Mouse (Mus musculus) heart, adult 2 months (tissue): ENCODE measurements around the gene Fhod1. TPM values are rescaled to one million over a fixed set of nuclear protein-coding genes. Genes with fewer than 3 reads are reported as not detected.
A peak's percentile ranks its signal among the peaks of the same experiment; 100 is the strongest.

Experiments used
- DNase-seq, 2 experiments: peaks; one replicate each; pipeline ENCODE4 v3.0.0; 2021
- H3K27ac ChIP-seq: fragments of 200-600 bp; 2 replicates; pipeline ENCODE4 v1.8.1; 2022
- H3K27me3 ChIP-seq: fragments of 200-500 bp; 2 replicates; pipeline ENCODE4 v1.6.1; 2012; ENCODE audit warnings: mild to moderate bottlenecking, low read length, inconsistent platforms, mixed read lengths; ENCODE audit not compliant: control insufficient read depth, insufficient read depth
- H3K36me3 ChIP-seq: fragments of 200-500 bp; 2 replicates; pipeline ENCODE4 v1.6.1; 2012; ENCODE audit warnings: low read length, inconsistent platforms; ENCODE audit not compliant: control insufficient read depth, insufficient read depth
- H3K4me1 ChIP-seq: fragments of 200-500 bp; 2 replicates; pipeline ENCODE4 v1.6.1; 2011; ENCODE audit warnings: low read length; ENCODE audit not compliant: control insufficient read depth, insufficient read depth
- H3K4me3 ChIP-seq: fragments of 200-600 bp; 2 replicates; pipeline ENCODE4 v1.8.1; 2022
- H3K79me2 ChIP-seq: fragments of 200-500 bp; replicated peaks from 2 replicates; pipeline ENCODE4 v1.6.1; 2012; ENCODE audit warnings: mild to moderate bottlenecking, inconsistent platforms, low read length, moderate library complexity, mixed read lengths; ENCODE audit not compliant: control insufficient read depth, insufficient read depth
- H3K9ac ChIP-seq: fragments of 200-500 bp; 2 replicates; pipeline ENCODE4 v1.6.1; 2012; ENCODE audit warnings: low read depth, mild to moderate bottlenecking, control low read depth, inconsistent platforms, low read length, mixed read lengths
- CTCF ChIP-seq: fragments of 200-600 bp; IDR thresholded peaks from 2 replicates; pipeline ENCODE4 v1.8.1; 2022; ENCODE audit warnings: antibody characterized with exemption, mild to moderate bottlenecking, moderate library complexity
- EP300 ChIP-seq: fragments of 200-500 bp; IDR thresholded peaks from 2 replicates; pipeline ENCODE4 v1.6.1; 2011; ENCODE audit warnings: low read depth, low read length, control low read depth; ENCODE audit not compliant: insufficient read depth
- POLR2A ChIP-seq: fragments of 200-500 bp; IDR thresholded peaks from 2 replicates; pipeline ENCODE4 v1.6.1; 2011; ENCODE audit warnings: mild to moderate bottlenecking, low read depth, low read length, control low read depth; ENCODE audit not compliant: insufficient read depth
- WGBS: fragments of 180-500 bp; shearing (Covaris S2); methylation state at CpG from one replicate; pipeline ENCODE4 v1.1.7; 2018; 5-methylcytosine and 5-hydroxymethylcytosine counted together
- intact Hi-C: fragments of 180-260 bp; cut with DNase I; formaldehyde crosslinking; loops from one replicate; pipeline ENCODE4 v1.15.1; 2025
- polyA plus RNA-seq: library from polyadenylated mRNA; depleted of rRNA; stranded (reverse); fragments of >200 nt; gene quantifications from 2 replicates; pipeline ENCODE4 v1.2.3, GENCODE M21; 2012
- total RNA-seq, 2 experiments: library from RNA; stranded (reverse); gene quantifications; 2 replicates each; pipeline ENCODE4 v1.2.3; 2021

Fhod1 gene
- total and polyA plus RNA-seq, 3 experiments = 4.4 to 14.2 (median 6.9) TPM

DNA sequence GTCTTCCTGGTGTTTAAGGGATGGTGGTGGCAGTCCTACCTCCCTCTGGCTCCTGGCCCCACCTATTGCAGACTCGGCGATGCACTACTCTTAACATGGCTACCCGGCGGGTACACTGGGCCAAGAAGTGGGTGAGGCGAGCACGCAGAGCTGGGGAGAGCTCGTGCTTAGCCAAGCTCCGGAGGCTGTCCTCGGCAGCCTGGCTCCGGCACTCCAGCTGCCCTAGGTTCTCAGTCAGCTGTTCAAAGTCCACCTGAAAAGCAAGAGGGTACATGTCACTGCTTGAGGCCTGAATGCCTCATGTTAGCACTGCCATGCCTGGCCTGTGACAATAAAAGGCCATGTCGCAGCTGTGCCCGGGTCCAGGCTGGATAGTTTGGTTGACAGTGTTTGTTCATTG, 17.4 kb downstream of the Fhod1 start:
- H3K4me1 ChIP-seq = peaks cover 8% of the 10 kb centered on the region
- H3K4me3 ChIP-seq = no peak overlapping the region
- H3K27ac ChIP-seq = no peak overlapping the region
- no peaks in the 10 kb centered on the region for H3K79me2 ChIP-seq
- intact Hi-C loops = no loop called here
- no peaks in the 10 kb centered on the region for H3K36me3 ChIP-seq
- no peak for TF ChIP-seq EP300
- no peak for TF ChIP-seq POLR2A
- no peak for TF ChIP-seq CTCF
- no peak overlapping the region for H3K9ac ChIP-seq
- WGBS = 93% methylated on average over 12 of the region's 12 CpGs
- no peak for DNase-seq
- H3K27me3 ChIP-seq = no peaks in the 10 kb centered on the region

DNA sequence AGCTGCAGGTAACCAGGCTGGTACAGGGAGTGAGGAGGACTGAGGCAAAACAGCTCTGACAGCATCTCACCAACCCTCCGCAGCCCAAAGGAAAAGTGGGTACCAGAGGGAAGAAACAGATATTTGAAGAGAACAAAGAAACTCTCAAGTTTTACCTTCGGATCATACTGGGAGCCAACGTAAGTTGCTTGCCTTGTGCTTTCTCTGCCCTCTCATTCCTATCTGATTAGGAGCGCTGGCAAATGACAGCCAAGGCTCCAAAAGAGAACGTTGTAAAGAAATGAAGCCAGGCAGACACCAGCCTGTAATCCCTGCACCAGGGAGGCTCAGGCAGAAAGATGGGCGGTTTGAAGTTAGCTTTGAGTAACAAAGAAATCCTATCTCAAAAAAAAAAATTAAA, 20.8 kb downstream of the Fhod1 start:
- Histone ChIP-seq H3K27me3 (no peaks in the 10 kb centered on the region), H3K4me1 (peaks cover 8% of the 10 kb centered on the region), H3K4me3 (peak overlapping the region; percentile 90), H3K36me3 (no peaks in the 10 kb centered on the region), H3K27ac (peak overlapping the region; percentile 93), H3K79me2 (no peaks in the 10 kb centered on the region), H3K9ac (peak overlapping the region; percentile 63)
- intact Hi-C loops = loop anchor here (1.0 to 2.0 kb wide), 2 partner anchors 20 to 30 kb away; partner anchors contain the start of genes E2f4 and Fhod1
- WGBS = 21% methylated on average over 6 of the region's 6 CpGs
- TF ChIP-seq EP300 = no peak
- TF ChIP-seq CTCF = no peak
- no peak for TF ChIP-seq POLR2A
- no peak for DNase-seq

- intact Hi-C loops = loop anchor here (1.0 to 2.0 kb wide), 2 partner anchors 21 to 29 kb away; partner anchors contain the start of genes E2f4 and Fhod1
- H3K79me2 ChIP-seq = no peaks in the 10 kb centered on the region
- DNase-seq = peak; percentile 96 to 98
- H3K9ac ChIP-seq = peak within 1 kb of the TSS; percentile 77
- 1% methylated on average over 36 of the region's 36 CpGs for whole genome bisulfite sequencing
- H3K36me3 ChIP-seq = no peaks in the 10 kb centered on the region
- TF ChIP-seq POLR2A (peak; percentile 95), CTCF (peak; percentile 62), EP300 (peak; percentile 62)
- H3K4me1 ChIP-seq = peaks cover 8% of the 10 kb centered on the region
- H3K27ac ChIP-seq = peak within 1 kb of the TSS; percentile 93
- no peaks in the 10 kb centered on the region for H3K27me3 ChIP-seq
- peak within 1 kb of the TSS; percentile 90 for H3K4me3 ChIP-seq
Observed at GRCm38 (mm10) chr8:105326141-105326672, 21.5 kb downstream of the Fhod1 start, which contains the start of the genes Lrrc29 and Tmem208. TSS of gene Lrrc29 (minus strand) at chr8:105326278. TSS of gene Tmem208 (plus strand) at chr8:105326354.

- Histone ChIP-seq H3K4me1 (peaks cover 8% of the 10 kb centered on the region), H3K27ac (peak overlapping the region; percentile 93), H3K9ac (peak overlapping the region; percentile 77), H3K4me3 (peak overlapping the region; percentile 90), H3K36me3 (no peaks in the 10 kb centered on the region), H3K27me3 (no peaks in the 10 kb centered on the region), H3K79me2 (no peaks in the 10 kb centered on the region)
- 1% methylated on average over 12 of the region's 12 CpGs for WGBS
- TF ChIP-seq POLR2A = no peak
- TF ChIP-seq CTCF = no peak
- no peak for TF ChIP-seq EP300
- no peak for DNase-seq
- intact Hi-C loops = loop anchor here (1.0 to 2.0 kb wide), 2 partner anchors 21 to 28 kb away; partner anchors contain the start of genes E2f4 and Fhod1
Observed at GRCm38 (mm10) chr8:105325641-105326093, 22.1 kb downstream of the Fhod1 start.

- 71% methylated on average over 4 of the region's 4 CpGs for WGBS
- intact Hi-C loops = no loop called here
- H3K36me3 ChIP-seq = no peaks in the 10 kb centered on the region
- TF ChIP-seq POLR2A (no peak), EP300 (no peak), CTCF (no peak)
- no peak for DNase-seq
- no peak overlapping the region for H3K27ac ChIP-seq
- no peaks in the 10 kb centered on the region for H3K79me2 ChIP-seq
- no peaks in the 10 kb centered on the region for H3K27me3 ChIP-seq
- peaks cover 8% of the 10 kb centered on the region for H3K4me1 ChIP-seq
- H3K4me3 ChIP-seq = no peak overlapping the region
- no peak overlapping the region for H3K9ac ChIP-seq
Observed at GRCm38 (mm10) chr8:105323183-105323582, 24.6 kb downstream of the Fhod1 start.

DNA sequence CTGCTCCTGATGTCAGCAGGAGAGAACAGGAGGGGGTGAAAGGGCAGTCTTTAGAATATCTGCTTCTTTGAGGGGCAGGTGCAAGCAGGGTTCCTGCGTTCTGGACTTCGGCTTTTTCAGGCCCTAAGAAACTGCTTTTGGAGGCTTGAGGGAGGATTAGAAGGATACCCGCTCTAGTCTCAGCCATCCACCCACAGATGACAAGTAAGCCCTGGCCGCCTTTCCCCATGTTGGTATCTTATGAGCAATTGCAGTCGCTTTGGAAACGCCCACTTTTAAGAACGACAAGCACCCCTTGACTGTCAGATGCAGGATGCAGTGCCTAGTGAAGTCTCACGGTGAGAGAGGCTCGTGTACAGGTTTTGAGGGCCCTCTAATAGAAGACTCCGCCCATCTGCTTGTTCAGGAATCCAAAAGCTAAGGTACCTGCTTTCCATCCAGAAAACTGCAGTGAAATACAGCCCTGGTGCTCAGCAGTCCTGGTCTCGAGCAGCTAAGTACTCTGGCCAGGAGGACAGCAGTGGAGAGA, 29.0 kb downstream of the Fhod1 start:
- intact Hi-C loops = no loop called here
- no peaks in the 10 kb centered on the region for H3K36me3 ChIP-seq
- H3K9ac ChIP-seq = no peak overlapping the region
- no peaks in the 10 kb centered on the region for H3K79me2 ChIP-seq
- no peak overlapping the region for H3K4me3 ChIP-seq
- TF ChIP-seq CTCF = no peak
- 85% methylated on average over 11 of the region's 11 CpGs for WGBS
- no peaks in the 10 kb centered on the region for H3K27me3 ChIP-seq
- peaks cover 1% of the 10 kb centered on the region; the same call in 1 of the 2 replicates for H3K4me1 ChIP-seq
- DNase-seq = no peak
- no peak overlapping the region for H3K27ac ChIP-seq
